Mouse (Mus musculus) monocyte, adult 2 months (primary cell): ENCODE measurements at regions not wholly inside any gene's neighbourhood (a gene's known extent, or its start where the extent isn't known, plus 50 kb on each side); places are given as distances from the start of the nearest gene placed in this dataset.

Source experiments
- DNase-seq, 2 experiments: peaks; one replicate each; pipeline ENCODE4 v3.0.0; 2022; ENCODE audit warnings: low spot score in 2 of 2, low read depth in 1 of 2

DNA sequence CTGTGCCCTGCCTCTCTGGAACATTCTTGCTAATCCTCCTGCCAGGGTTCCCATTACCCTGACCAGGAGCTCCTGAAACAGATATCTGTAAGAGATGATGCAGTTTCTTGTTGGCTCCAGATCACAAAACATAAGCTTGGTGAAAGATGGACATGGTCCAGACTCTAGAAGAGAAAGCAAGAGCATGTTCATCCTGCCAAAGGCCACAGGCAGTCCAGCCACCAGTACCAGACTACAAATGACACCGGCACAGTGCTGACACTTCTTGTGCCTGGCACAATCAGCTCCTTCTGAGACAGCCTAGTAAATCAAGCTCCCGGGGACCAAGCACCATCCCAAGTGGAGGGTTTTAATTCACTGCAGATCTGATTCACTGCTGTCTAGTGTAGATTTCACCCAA is 228.3 kb upstream of the Tnp1 start:
- no peak for DNase-seq

DNA sequence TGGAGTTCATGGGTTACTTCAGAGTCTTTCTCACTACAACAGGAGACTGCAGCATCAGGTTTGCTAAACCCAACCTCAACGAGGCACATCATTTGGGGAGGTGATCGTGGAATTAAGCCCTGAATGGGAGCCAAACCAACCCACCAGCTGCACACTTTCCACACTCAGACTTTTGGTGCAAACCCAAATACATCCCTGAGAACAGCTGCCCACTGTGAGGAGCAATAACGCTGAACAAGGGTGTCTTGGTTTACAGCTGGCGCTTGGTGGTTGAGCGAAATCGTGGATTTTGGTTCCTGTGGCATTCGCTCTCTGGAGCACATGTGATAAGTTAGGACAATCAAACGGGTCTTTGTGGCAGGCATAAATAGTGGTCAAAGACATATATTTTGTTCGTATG is 226.6 kb upstream of the Tnp1 start:
- no peak for DNase-seq

- no peak for DNase-seq
Observed at GRCm38 (mm10) chr1:73236867-73237266, 221.2 kb upstream of the Tnp1 start.

GRCm38 (mm10) chr1:73233636-73234035 is 217.9 kb upstream of the Tnp1 start:
- no peak for DNase-seq

DNA sequence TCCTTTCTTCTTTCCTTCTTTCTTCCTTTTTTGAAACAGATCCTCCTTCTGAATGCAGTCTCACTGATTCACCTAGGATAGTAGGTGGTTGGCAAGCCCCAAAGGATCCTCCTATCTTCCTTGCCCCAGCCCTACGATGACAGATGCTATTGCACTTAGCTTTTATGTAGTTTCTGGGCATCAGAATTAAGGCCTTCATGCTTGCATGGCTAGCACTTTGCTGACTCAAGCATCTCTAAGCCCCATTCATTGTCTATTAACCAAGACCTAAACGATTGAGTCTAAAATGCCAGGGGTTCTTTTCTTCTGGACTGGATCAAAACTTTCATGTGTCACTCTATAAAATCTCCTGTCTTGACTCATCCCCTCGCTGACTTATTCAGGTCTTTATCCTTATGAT is 217.3 kb upstream of the Tnp1 start:
- DNase-seq: no peak

GRCm38 (mm10) chr1:73230611-73231010 is 214.9 kb upstream of the Tnp1 start:
- DNase-seq: no peak

GRCm38 (mm10) chr1:73227246-73227645 is 211.5 kb upstream of the Tnp1 start:
- no peak for DNase-seq

DNA sequence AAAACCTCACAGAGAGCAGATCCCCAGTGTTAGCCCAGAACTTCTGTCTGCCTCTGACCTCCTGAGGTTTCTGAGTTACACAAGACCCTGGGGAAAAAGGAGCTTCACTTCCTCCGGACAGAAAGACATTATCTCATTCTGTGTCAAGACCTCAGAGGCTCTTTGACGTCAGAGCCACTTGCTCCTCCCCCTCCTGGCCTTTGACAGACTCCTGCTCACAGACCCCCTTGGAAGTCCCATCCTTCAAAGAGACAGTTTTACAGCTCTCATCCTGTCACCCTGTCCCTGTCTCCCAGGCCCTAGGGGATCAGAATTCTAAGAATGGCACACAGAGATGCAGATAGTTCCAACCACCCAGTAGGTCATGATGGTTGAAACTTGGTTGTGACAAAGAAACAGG is 206.2 kb upstream of the Tnp1 start:
- no peak for DNase-seq

GRCm38 (mm10) chr1:73214305-73214946 is 198.7 kb upstream of the Tnp1 start:
- no peak for DNase-seq

GRCm38 (mm10) chr1:73207421-73207820 is 191.7 kb upstream of the Tnp1 start:
- no peak for DNase-seq

- no peak for DNase-seq
Observed at GRCm38 (mm10) chr1:73205788-73206187, 190.1 kb upstream of the Tnp1 start.

DNA sequence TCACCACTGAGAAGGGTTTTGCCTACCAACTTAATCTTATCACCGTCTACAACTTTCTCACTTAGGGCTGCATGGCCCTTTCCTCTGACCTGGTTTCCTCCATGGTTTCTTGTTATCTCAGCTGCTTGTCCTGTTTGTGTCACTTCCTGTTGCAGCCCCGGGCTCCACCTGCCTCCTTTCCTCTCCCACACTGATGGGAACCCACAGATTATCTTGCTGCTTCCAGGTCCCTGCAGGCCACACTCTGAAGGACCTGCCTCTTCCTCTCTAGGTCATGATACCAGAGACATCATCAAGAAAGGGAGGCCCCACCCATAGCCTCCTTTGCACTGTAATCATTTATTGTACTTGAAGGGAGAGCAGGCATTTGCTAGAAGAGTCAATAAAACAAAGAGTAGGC is 184.4 kb upstream of the Tnp1 start:
- DNase-seq: no peak

- no peak for DNase-seq
Observed at GRCm38 (mm10) chr1:73190832-73191231, 175.1 kb upstream of the Tnp1 start.

GRCm38 (mm10) chr1:73188796-73189195 is 173.1 kb upstream of the Tnp1 start:
- DNase-seq: no peak

- no peak for DNase-seq
Observed at GRCm38 (mm10) chr1:73184477-73184876, 168.8 kb upstream of the Tnp1 start.

DNA sequence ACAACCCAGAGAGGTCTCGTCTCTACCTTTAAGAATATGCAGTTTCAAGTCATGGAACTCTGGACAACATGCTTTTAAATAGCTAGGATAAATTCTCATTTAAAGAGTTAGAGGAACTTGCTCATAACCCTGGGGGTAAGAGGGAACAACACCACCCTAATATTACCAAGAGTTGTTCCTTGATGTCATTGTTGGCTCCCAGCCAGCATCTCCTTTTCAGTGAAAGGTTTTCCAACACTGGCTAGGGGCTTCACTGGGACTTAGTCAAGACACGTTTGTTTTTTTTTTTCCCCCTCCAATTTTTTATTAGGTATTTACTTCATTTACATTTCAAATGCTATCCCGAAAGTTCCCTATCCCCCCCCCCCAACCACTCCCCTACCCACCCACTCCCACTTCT is 163.1 kb upstream of the Tnp1 start:
- DNase-seq: no peak

GRCm38 (mm10) chr1:73177076-73177475 is 161.4 kb upstream of the Tnp1 start:
- no peak for DNase-seq

- no peak for DNase-seq
Observed at GRCm38 (mm10) chr1:73170668-73171008, 154.9 kb upstream of the Tnp1 start.

- DNase-seq: no peak
Observed at GRCm38 (mm10) chr1:73169929-73170667, 154.4 kb upstream of the Tnp1 start.

GRCm38 (mm10) chr1:73169077-73169869 is 153.6 kb upstream of the Tnp1 start:
- DNase-seq: no peak

- DNase-seq: no peak
Observed at GRCm38 (mm10) chr1:73160199-73160598, 144.5 kb upstream of the Tnp1 start.

DNA sequence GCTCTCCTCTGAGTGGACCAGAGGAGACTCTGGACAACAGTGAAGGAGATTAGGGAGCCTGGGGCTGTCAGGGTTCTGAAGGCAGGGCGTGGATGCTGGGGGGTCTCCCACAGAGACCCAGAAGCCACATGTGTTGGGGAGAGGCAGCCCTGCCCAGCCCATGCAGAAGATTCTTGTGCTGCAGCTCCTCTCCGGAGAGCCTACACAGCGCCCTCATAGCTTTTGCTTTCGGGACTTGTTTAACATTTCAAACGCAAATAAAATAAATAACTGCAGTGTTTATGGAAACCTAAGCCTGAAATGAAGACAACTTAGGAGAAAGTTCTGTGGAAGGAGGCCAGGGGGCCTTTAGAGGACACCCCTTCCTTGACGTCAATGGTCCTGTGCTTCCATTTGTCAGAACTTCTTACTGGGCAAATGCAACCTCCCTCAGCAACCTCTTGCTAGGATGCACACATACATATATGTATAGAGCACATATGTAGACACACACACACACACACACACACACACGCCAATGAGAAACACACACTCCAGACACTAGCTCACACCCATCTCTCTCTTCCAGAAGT is 143.8 kb upstream of the Tnp1 start:
- DNase-seq: no peak
